Mouse (Mus musculus): ENCODE data around the gene Homer3. TPM values are rescaled to one million over a fixed set of nuclear protein-coding genes. Genes with fewer than 3 reads are reported as not detected.
A peak's percentile ranks its signal among the peaks of the same experiment; 100 is the strongest.

Homer3 gene
- total RNA-seq (2015; ENCODE audit: low replicate concordance): 0.63 and 1.3 TPM in 2 replicates
- total RNA-seq (2017; ENCODE audit: low replicate concordance): 0.68 and 2.5 TPM in 2 replicates

- 0 out of 2 replicates have a peak, but pooled peaks have one; percentile 31 for ATAC-seq (replicated peaks; ENCODE audit: low FRiP score, poor library complexity, severe bottlenecking)
Observed at GRCm38 (mm10) chr8:70282603-70283135, at the start of gene Homer3. Homer3 (plus strand) TSS chr8:70282827.

GRCm38 (mm10) chr8:70233606-70234005 is 49.0 kb upstream of the Homer3 start:
- no peak for ATAC-seq (replicated peaks; ENCODE audit: low FRiP score, poor library complexity, severe bottlenecking)

GRCm38 (mm10) chr8:70234080-70234780 is 48.4 kb upstream of the Homer3 start, which contains the start of the genes Sugp2 and Armc6:
Sugp2 (plus strand) TSS chr8:70234226.
Armc6 (minus strand) TSS chr8:70234466.
- ATAC-seq (replicated peaks; ENCODE audit: low FRiP score, poor library complexity, severe bottlenecking): peak; percentile 90

GRCm38 (mm10) chr8:70234781-70235128 is 47.9 kb upstream of the Homer3 start:
- ATAC-seq (replicated peaks; ENCODE audit: low FRiP score, poor library complexity, severe bottlenecking): no peak

GRCm38 (mm10) chr8:70237842-70238241 is 44.8 kb upstream of the Homer3 start:
- no peak for ATAC-seq (replicated peaks; ENCODE audit: low FRiP score, poor library complexity, severe bottlenecking)

GRCm38 (mm10) chr8:70240642-70241041 is 42.0 kb upstream of the Homer3 start:
- no peak for ATAC-seq (replicated peaks; ENCODE audit: low FRiP score, poor library complexity, severe bottlenecking)

GRCm38 (mm10) chr8:70246622-70247021 is 36.0 kb upstream of the Homer3 start:
- no peak for ATAC-seq (replicated peaks; ENCODE audit: low FRiP score, poor library complexity, severe bottlenecking)

- ATAC-seq (replicated peaks; ENCODE audit: low FRiP score, poor library complexity, severe bottlenecking): no peak
Observed at GRCm38 (mm10) chr8:70247841-70248240, 34.8 kb upstream of the Homer3 start.

- no peak for ATAC-seq (replicated peaks; ENCODE audit: low FRiP score, poor library complexity, severe bottlenecking)
Observed at GRCm38 (mm10) chr8:70254628-70255027, 28.0 kb upstream of the Homer3 start.

GRCm38 (mm10) chr8:70257456-70257855 is 25.2 kb upstream of the Homer3 start:
- no peak for ATAC-seq (replicated peaks; ENCODE audit: low FRiP score, poor library complexity, severe bottlenecking)

- ATAC-seq (replicated peaks; ENCODE audit: low FRiP score, poor library complexity, severe bottlenecking): peak; percentile 68
Observed at GRCm38 (mm10) chr8:70258600-70258999, 24.0 kb upstream of the Homer3 start.

- ATAC-seq (replicated peaks; ENCODE audit: low FRiP score, poor library complexity, severe bottlenecking): peak; percentile 77
Observed at GRCm38 (mm10) chr8:70259043-70259442, 23.6 kb upstream of the Homer3 start.

- ATAC-seq (replicated peaks; ENCODE audit: low FRiP score, poor library complexity, severe bottlenecking): 0 out of 2 replicates have a peak, but pooled peaks have one; percentile 9
Observed at GRCm38 (mm10) chr8:70267674-70268073, 15.0 kb upstream of the Homer3 start.

GRCm38 (mm10) chr8:70268311-70268710 is 14.3 kb upstream of the Homer3 start:
- ATAC-seq (replicated peaks; ENCODE audit: low FRiP score, poor library complexity, severe bottlenecking): no peak

- ATAC-seq (replicated peaks; ENCODE audit: low FRiP score, poor library complexity, severe bottlenecking): no peak
Observed at GRCm38 (mm10) chr8:70268799-70269565, 13.6 kb upstream of the Homer3 start.

- peak; percentile 85 for ATAC-seq (replicated peaks; ENCODE audit: low FRiP score, poor library complexity, severe bottlenecking)
Observed at GRCm38 (mm10) chr8:70272949-70273348, 9.7 kb upstream of the Homer3 start.

GRCm38 (mm10) chr8:70274350-70274749 is 8.3 kb upstream of the Homer3 start:
- no peak for ATAC-seq (replicated peaks; ENCODE audit: low FRiP score, poor library complexity, severe bottlenecking)

- ATAC-seq (replicated peaks; ENCODE audit: low FRiP score, poor library complexity, severe bottlenecking): no peak
Observed at GRCm38 (mm10) chr8:70276476-70276875, 6.2 kb upstream of the Homer3 start.

GRCm38 (mm10) chr8:70278175-70278574 is 4.5 kb upstream of the Homer3 start:
- no peak for ATAC-seq (replicated peaks; ENCODE audit: low FRiP score, poor library complexity, severe bottlenecking)

GRCm38 (mm10) chr8:70279266-70279665 is 3.4 kb upstream of the Homer3 start:
- ATAC-seq (replicated peaks; ENCODE audit: low FRiP score, poor library complexity, severe bottlenecking): no peak

- ATAC-seq (replicated peaks; ENCODE audit: low FRiP score, poor library complexity, severe bottlenecking): no peak
Observed at GRCm38 (mm10) chr8:70281001-70281400, 1.6 kb upstream of the Homer3 start.
